Mouse (Mus musculus) embryo, embryonic 10 days (tissue): Measurements from ENCODE around the gene Abca5.
"Not testable (repeated sequence)": the region's sequence is repeated elsewhere in the genome, so short reads cannot be mapped to it uniquely, and the experiment has no call there.

Source experiments
- DNase-seq: peaks from one replicate; pipeline ENCODE4 v3.0.0-alpha.2; 2015; ENCODE audit warnings: low spot score

Gene Abca5

GRCm38 (mm10) chr11:110337289-110338245, at the start of gene Abca5:
Gene Abca5, minus strand, starts transcription at chr11:110337716.
- peak; percentile 91 for DNase-seq

- no peak for DNase-seq
These were observed 48.0 kb upstream of the Abca5 start for GRCm38 (mm10) chr11:110385487-110385886.

- no peak for DNase-seq
These were observed 42.8 kb upstream of the Abca5 start for GRCm38 (mm10) chr11:110380310-110380668.

- peak; percentile 74 for DNase-seq
These were observed 42.3 kb upstream of the Abca5 start for GRCm38 (mm10) chr11:110379661-110380309.

- DNase-seq = no peak
These were observed 36.5 kb upstream of the Abca5 start for GRCm38 (mm10) chr11:110374036-110374435.

GRCm38 (mm10) chr11:110372266-110372954, 34.9 kb upstream of the Abca5 start:
- DNase-seq = no peak

- DNase-seq = no peak
These were observed 34.3 kb upstream of the Abca5 start for GRCm38 (mm10) chr11:110371827-110372226.

GRCm38 (mm10) chr11:110369312-110370019, 31.9 kb upstream of the Abca5 start:
- DNase-seq = peak; percentile 22

GRCm38 (mm10) chr11:110367638-110368037, 30.1 kb upstream of the Abca5 start:
- no peak for DNase-seq

- no peak for DNase-seq
These were observed 29.4 kb upstream of the Abca5 start for GRCm38 (mm10) chr11:110366902-110367301.

- DNase-seq = peak; percentile 54
These were observed 27.5 kb upstream of the Abca5 start for GRCm38 (mm10) chr11:110365016-110365415.

GRCm38 (mm10) chr11:110357756-110358551, 20.4 kb upstream of the Abca5 start:
- DNase-seq = peak; percentile 46

GRCm38 (mm10) chr11:110355131-110355530, 17.6 kb upstream of the Abca5 start:
- not testable (repeated sequence) for DNase-seq

- no peak for DNase-seq
These were observed 16.7 kb upstream of the Abca5 start for GRCm38 (mm10) chr11:110354261-110354660.

- no peak for DNase-seq
These were observed 10.7 kb upstream of the Abca5 start for GRCm38 (mm10) chr11:110348170-110348569.

- DNase-seq = no peak
These were observed 10.3 kb upstream of the Abca5 start for GRCm38 (mm10) chr11:110347768-110348167.

GRCm38 (mm10) chr11:110336814-110337288, 665 bp downstream of the Abca5 start:
- DNase-seq = peak; percentile 38

- no peak for DNase-seq
These were observed 7.4 kb downstream of the Abca5 start for GRCm38 (mm10) chr11:110330093-110330492.

- DNase-seq = no peak
These were observed 15.2 kb downstream of the Abca5 start for GRCm38 (mm10) chr11:110322266-110322665.

- no peak for DNase-seq
These were observed 30.9 kb downstream of the Abca5 start for GRCm38 (mm10) chr11:110306475-110307168.
